Mouse (Mus musculus) forebrain, embryonic 11.5 days (tissue): ENCODE data around the gene Gjc2. TPM values are rescaled to one million over a fixed set of nuclear protein-coding genes. Genes with fewer than 3 reads are reported as not detected.

ENCODE experiments used
- ATAC-seq: fragments of 200-750 bp; cut with Nextera tagmentation; replicated peaks from 2 replicates; pipeline ENCODE4 v1.8.0; 2017; ENCODE audit warnings: moderate TSS enrichment; ENCODE audit not compliant: low FRiP score
- DNase-seq: peaks from one replicate; pipeline ENCODE4 v3.0.0-alpha.2; 2017; ENCODE audit warnings: low spot score
- H3K27ac ChIP-seq: fragments of 300-500 bp; sonication (generic); 2 replicates; pipeline ENCODE4 v1.5.1; 2014; ENCODE audit warnings: low read depth, low read length
- H3K27me3 ChIP-seq: fragments of 300-500 bp; sonication (generic); 2 replicates; pipeline ENCODE4 v1.6.1; 2014; ENCODE audit warnings: mild to moderate bottlenecking, low read length, mixed read lengths; ENCODE audit not compliant: control insufficient read depth, insufficient read depth
- H3K36me3 ChIP-seq: fragments of 300-500 bp; sonication (generic); 2 replicates; pipeline ENCODE4 v1.6.1; 2014; ENCODE audit warnings: mild to moderate bottlenecking, low read length, moderate library complexity, mixed read lengths; ENCODE audit not compliant: control insufficient read depth, insufficient read depth
- H3K4me1 ChIP-seq: fragments of 300-500 bp; sonication (generic); replicated peaks from 2 replicates; pipeline ENCODE4 v1.6.1; 2014; ENCODE audit warnings: low read length, mixed read lengths; ENCODE audit not compliant: control insufficient read depth, insufficient read depth
- H3K4me2 ChIP-seq: fragments of 300-500 bp; sonication (generic); 2 replicates; pipeline ENCODE4 v1.6.1; 2014; ENCODE audit warnings: low read depth, mild to moderate bottlenecking, low read length, moderate library complexity, mixed read lengths; ENCODE audit not compliant: severe bottlenecking
- H3K4me3 ChIP-seq: fragments of 300-500 bp; sonication (generic); 2 replicates; pipeline ENCODE4 v1.5.1; 2014; ENCODE audit warnings: low read depth, low read length
- H3K9ac ChIP-seq: fragments of 300-500 bp; sonication (generic); 2 replicates; pipeline ENCODE4 v1.6.1; 2014; ENCODE audit warnings: low read length
- H3K9me3 ChIP-seq: fragments of 300-500 bp; sonication (generic); 2 replicates; pipeline ENCODE4 v1.6.1; 2016; ENCODE audit warnings: low read length, mixed read lengths; ENCODE audit not compliant: control insufficient read depth
- WGBS: fragments of 180-500 bp; shearing (Covaris S2); extraction: QIAGEN DNeasy Blood & Tissue Kit; methylation state at CpG from one replicate; pipeline ENCODE4 v1.1.7; 2014; 5-methylcytosine and 5-hydroxymethylcytosine counted together
- polyA plus RNA-seq: library from polyadenylated mRNA; unstranded; fragments of >200 nt; fragmentation: Nextera tagmentation; extraction: Ambion mirVana; gene quantifications from 2 replicates; pipeline ENCODE4 v1.2.1, GENCODE M21; 2014

Gene Gjc2
- polyA plus RNA-seq, 1 experiment from 2014 or later = 0.08 TPM

DNA sequence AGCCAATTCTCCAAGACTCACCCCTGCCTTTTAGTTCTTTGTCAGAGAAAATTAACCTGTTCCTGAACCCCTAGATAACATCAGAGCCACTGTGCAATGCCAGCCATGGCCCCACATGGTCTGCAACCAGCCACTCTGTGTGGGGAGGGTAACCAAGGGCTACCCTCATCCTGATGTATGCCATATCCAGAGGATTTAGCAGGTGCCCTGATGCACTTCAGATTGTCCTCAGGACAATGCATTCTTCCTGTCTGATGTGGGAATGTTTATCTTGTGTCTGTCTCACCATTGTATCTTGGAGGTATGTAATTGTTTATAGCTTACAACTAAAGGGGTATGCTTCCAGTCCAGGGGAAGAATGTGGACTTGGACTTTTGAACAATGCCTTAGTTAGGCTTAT lies 13.2 kb upstream of the Gjc2 start:
- no peak overlapping the region for H3K27ac ChIP-seq
- no peak overlapping the region for H3K9ac ChIP-seq
- H3K4me2 ChIP-seq = no peak overlapping the region
- H3K27me3 ChIP-seq = no peaks in the 10 kb centered on the region
- no peaks in the 10 kb centered on the region; the same call in 1 of the 2 replicates for H3K4me1 ChIP-seq
- no peaks in the 10 kb centered on the region for H3K9me3 ChIP-seq
- no peak for DNase-seq
- no peaks in the 10 kb centered on the region for H3K36me3 ChIP-seq
- no peak for ATAC-seq
- no peak overlapping the region for H3K4me3 ChIP-seq

GRCm38 (mm10) chr11:59192059-59192386 lies 9.0 kb upstream of the Gjc2 start, which contains the start of gene Guk1:
Guk1 (minus strand) TSS chr11:59192212.
- Histone ChIP-seq H3K9me3 (no peaks in the 10 kb centered on the region), H3K27ac (peak within 1 kb of the TSS; percentile 70), H3K4me1 (no peaks in the 10 kb centered on the region; the same call in 1 of the 2 replicates), H3K4me2 (peak within 1 kb of the TSS; percentile 88), H3K27me3 (no peaks in the 10 kb centered on the region), H3K4me3 (peak within 1 kb of the TSS; percentile 63), H3K36me3 (no peaks in the 10 kb centered on the region), H3K9ac (peak within 1 kb of the TSS; percentile 77)
- 7% methylated on average over 16 of the region's 16 CpGs for WGBS
- DNase-seq (no peak), ATAC-seq (peak; percentile 45; the same call in 1 of the 2 replicates)

DNA sequence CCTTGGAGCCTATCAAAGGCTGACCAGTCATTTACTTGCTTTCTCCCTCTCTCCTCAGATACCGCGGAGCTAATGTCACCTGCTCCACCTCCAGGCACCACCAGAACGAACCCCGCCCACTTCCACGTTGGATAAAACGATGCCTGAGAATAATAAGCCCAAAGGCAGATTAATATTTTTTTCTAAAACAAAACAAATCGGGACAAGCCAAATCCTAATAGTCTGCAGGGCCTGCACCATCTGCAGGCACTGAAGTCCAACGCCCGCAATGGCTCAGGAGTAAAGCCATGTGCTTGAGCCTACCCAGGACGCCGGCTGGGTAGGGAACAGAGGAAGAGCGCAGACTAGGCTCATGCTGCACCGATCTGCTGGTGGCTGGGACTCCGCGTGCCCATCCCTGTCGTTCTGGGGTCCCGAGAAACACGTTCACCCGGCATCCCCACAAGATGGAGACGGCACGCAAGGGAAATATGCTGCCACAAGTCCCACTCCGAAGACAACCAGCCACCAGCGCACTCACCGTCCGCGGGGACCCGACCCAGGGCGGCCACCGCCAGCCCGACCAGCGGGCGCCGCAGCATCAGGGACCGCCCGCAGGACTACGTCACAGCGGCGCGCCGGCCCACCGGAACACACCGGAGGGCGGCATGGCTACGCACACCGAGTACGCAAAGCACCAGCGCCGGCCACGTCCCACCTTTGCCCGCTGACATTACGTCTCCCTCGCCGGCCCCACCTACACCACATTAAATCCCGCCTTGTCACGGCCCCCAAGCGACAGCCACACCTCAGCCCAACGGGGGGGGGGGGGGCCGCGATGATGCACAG lies 8.4 kb upstream of the Gjc2 start:
- WGBS = 0% methylated on average over 58 of the region's 59 CpGs

DNA sequence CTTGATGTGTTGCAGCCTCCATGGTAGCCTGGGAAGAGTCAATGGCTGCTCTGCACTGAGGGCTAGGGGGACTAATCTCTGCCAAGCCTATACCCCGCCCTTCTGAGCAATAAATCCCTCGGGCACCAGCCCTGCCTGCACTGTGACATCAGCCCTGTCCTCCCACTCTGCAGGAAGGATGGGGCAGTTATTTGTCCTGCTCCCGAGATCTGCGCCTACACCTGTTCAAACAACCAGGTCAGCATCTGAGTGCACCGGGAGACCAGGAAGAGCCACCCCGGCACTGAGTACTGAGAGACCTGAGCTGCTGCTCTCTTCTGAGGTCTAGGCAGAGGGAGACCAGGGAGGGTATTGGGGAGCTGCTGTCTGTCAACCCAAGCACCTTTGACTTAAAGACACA lies 4.7 kb upstream of the Gjc2 start:
- DNase-seq = no peak
- Histone ChIP-seq H3K27me3 (no peaks in the 10 kb centered on the region), H3K4me1 (peaks cover under 1% of the 10 kb centered on the region; the same call in 1 of the 2 replicates), H3K4me3 (no peak overlapping the region), H3K9ac (no peak overlapping the region), H3K4me2 (no peak overlapping the region), H3K36me3 (no peaks in the 10 kb centered on the region; the same call in 1 of the 2 replicates), H3K9me3 (no peaks in the 10 kb centered on the region), H3K27ac (no peak overlapping the region)
- ATAC-seq = no peak
- WGBS = 91% methylated on average over 6 of the region's 6 CpGs

More for the DNA sequence above, 8.4 kb upstream of the Gjc2 start:
- Histone ChIP-seq H3K4me1 (no peaks in the 10 kb centered on the region; the same call in 1 of the 2 replicates), H3K27ac (peak overlapping the region; percentile 70), H3K27me3 (no peaks in the 10 kb centered on the region), H3K4me3 (peak overlapping the region; percentile 63), H3K9me3 (no peaks in the 10 kb centered on the region), H3K36me3 (no peaks in the 10 kb centered on the region), H3K9ac (peak overlapping the region; percentile 77), H3K4me2 (peak overlapping the region; percentile 88)
- DNase-seq = peak; percentile 91
- ATAC-seq = peak; percentile 95

- H3K27me3 ChIP-seq = no peaks in the 10 kb centered on the region
- no peak overlapping the region for H3K9ac ChIP-seq
- 82% methylated on average over 5 of the region's 5 CpGs for WGBS
- no peaks in the 10 kb centered on the region; the same call in 1 of the 2 replicates for H3K36me3 ChIP-seq
- no peak overlapping the region for H3K4me3 ChIP-seq
- no peak for DNase-seq
- H3K4me2 ChIP-seq = no peak overlapping the region
- H3K9me3 ChIP-seq = no peaks in the 10 kb centered on the region
- ATAC-seq = no peak
- 0 out of 2 replicates have a peak, but pooled peaks cover 2% of the 10 kb centered on the region for H3K4me1 ChIP-seq
- H3K27ac ChIP-seq = no peak overlapping the region
Measured at GRCm38 (mm10) chr11:59185490-59185889, 2.5 kb upstream of the Gjc2 start.

DNA sequence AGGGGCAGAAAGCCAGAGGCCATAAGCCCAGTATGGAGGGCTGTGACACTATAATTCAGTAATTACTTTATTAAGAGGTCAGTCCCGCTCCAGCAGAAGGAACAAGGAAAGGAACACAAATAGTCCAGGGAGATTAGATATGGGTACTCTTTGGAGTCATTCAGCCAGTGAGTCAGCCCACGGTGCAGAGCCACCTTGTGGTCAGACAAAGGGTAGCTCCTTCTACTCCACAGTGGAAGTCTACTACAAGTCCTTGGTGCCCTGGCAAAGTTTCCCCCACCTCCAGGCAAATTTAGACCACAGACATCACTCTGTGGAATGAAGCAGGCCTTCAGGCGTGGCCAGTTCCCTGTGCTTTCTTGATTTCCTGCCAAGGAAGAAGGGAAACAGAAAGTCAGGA lies 808 bp upstream of the Gjc2 start:
- Histone ChIP-seq H3K4me2 (no peak overlapping the region), H3K27ac (no peak overlapping the region), H3K36me3 (no peaks in the 10 kb centered on the region; the same call in 1 of the 2 replicates), H3K9me3 (no peaks in the 10 kb centered on the region), H3K9ac (no peak overlapping the region), H3K27me3 (no peaks in the 10 kb centered on the region), H3K4me1 (0 out of 2 replicates have a peak, but pooled peaks cover 2% of the 10 kb centered on the region), H3K4me3 (no peak overlapping the region)
- 32% methylated on average over 3 of the region's 3 CpGs for WGBS
- no peak for DNase-seq
- ATAC-seq = no peak

DNA sequence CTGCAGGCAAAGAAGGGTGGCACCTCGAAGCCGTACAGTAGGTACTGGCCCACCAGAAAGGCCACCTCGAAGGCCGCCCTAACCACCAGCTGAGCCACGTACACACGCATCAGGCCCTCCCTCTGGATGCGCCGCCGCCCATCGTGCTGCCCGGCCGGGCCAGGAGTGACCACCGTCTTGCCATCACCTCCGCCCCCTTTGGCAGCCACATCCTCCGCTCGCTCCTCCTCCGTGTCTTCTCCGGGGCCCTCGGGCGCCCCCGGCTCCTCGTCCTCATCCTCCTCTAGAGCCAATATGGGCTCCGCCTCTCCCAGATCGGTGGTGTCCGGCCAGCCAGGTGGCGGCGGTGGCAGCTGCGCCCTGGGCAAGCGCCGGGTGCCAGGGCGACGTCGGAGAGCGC lies 6.1 kb downstream of the Gjc2 start:
- no peak overlapping the region for H3K4me2 ChIP-seq
- no peak overlapping the region for H3K27ac ChIP-seq
- 5% methylated on average over 34 of the region's 34 CpGs for WGBS
- H3K27me3 ChIP-seq = peaks cover 39% of the 10 kb centered on the region
- H3K9ac ChIP-seq = no peak overlapping the region
- no peaks in the 10 kb centered on the region for H3K36me3 ChIP-seq
- H3K9me3 ChIP-seq = no peaks in the 10 kb centered on the region
- DNase-seq (no peak), ATAC-seq (no peak)
- H3K4me3 ChIP-seq = no peak overlapping the region
- no peaks in the 10 kb centered on the region for H3K4me1 ChIP-seq

- H3K4me3 ChIP-seq = no peak overlapping the region
- no peak for DNase-seq
- H3K4me1 ChIP-seq = no peaks in the 10 kb centered on the region
- no peaks in the 10 kb centered on the region for H3K36me3 ChIP-seq
- no peak overlapping the region for H3K4me2 ChIP-seq
- no peak for ATAC-seq
- H3K27ac ChIP-seq = no peak overlapping the region
- WGBS = 4% methylated on average over 48 of the region's 48 CpGs
- no peak overlapping the region for H3K9ac ChIP-seq
- H3K27me3 ChIP-seq = peaks cover 39% of the 10 kb centered on the region
- no peaks in the 10 kb centered on the region for H3K9me3 ChIP-seq
Measured at GRCm38 (mm10) chr11:59176475-59176874, 6.5 kb downstream of the Gjc2 start.
